Mouse (Mus musculus) stomach, embryonic 15.5 days (tissue): ENCODE data around the gene Bnc1. TPM values are rescaled to one million over a fixed set of nuclear protein-coding genes. Genes with fewer than 3 reads are reported as not detected.

Experiments used
- ATAC-seq: fragments of 200-750 bp; cut with Nextera tagmentation; 2 replicates; pipeline ENCODE4 v1.8.0; 2017; ENCODE audit warnings: low read depth, moderate number of reproducible peaks, moderate TSS enrichment; ENCODE audit not compliant: insufficient read depth, low FRiP score
- H3K27ac ChIP-seq: fragments of 300-500 bp; sonication (generic); 2 replicates; pipeline ENCODE4 v1.5.1; 2015; ENCODE audit warnings: mild to moderate bottlenecking, inconsistent platforms
- H3K27me3 ChIP-seq: fragments of 300-500 bp; sonication (generic); replicated peaks from 2 replicates; pipeline ENCODE4 v1.6.1; 2015; ENCODE audit warnings: inconsistent platforms
- H3K36me3 ChIP-seq: fragments of 300-500 bp; sonication (generic); 2 replicates; pipeline ENCODE4 v1.6.1; 2015; ENCODE audit warnings: inconsistent platforms
- H3K4me1 ChIP-seq: fragments of 300-500 bp; sonication (generic); 2 replicates; pipeline ENCODE4 v1.6.1; 2015; ENCODE audit warnings: inconsistent platforms
- H3K4me2 ChIP-seq: fragments of 300-500 bp; sonication (generic); 2 replicates; pipeline ENCODE4 v1.6.1; 2015; ENCODE audit warnings: mild to moderate bottlenecking, inconsistent platforms
- H3K4me3 ChIP-seq: fragments of 300-500 bp; sonication (generic); replicated peaks from 2 replicates; pipeline ENCODE4 v1.5.1; 2015; ENCODE audit warnings: inconsistent platforms
- H3K9ac ChIP-seq: fragments of 300-500 bp; sonication (generic); 2 replicates; pipeline ENCODE4 v1.6.1; 2015; ENCODE audit warnings: inconsistent platforms
- H3K9me3 ChIP-seq: fragments of 300-500 bp; sonication (generic); 2 replicates; pipeline ENCODE4 v1.6.1; 2016; ENCODE audit warnings: inconsistent platforms
- WGBS: fragments of 180-500 bp; shearing (Covaris S2); methylation state at CpG from one replicate; pipeline ENCODE4 v1.1.7; 2015; 5-methylcytosine and 5-hydroxymethylcytosine counted together
- polyA plus RNA-seq: library from polyadenylated mRNA; unstranded; fragments of >200 nt; fragmentation: Nextera tagmentation; extraction: Ambion mirVana; gene quantifications from 2 replicates; pipeline ENCODE4 v1.2.1, GENCODE M21; 2015

The Bnc1 gene
- polyA plus RNA-seq, 1 experiment from 2014 or later = 4.0 TPM

DNA sequence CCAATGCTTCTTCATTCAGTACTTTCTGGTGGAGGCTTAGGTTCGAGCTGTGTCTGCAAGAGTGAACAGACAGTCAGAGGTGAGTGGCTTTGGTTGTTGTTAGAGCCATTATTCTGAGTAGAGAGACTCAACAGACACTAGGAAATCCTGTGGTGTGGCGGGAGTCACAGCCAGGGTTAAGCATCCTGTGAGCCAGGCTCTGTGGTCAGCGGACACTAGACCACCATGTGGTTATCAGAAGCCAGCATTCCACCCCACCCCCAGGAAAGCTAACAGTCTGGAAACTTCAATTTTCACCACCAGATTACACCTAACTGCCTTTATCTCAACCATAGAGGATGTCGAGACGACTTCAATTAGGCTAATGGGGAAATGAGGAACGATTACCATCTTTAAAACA lies 23.1 kb downstream of the Bnc1 start:
- no peaks in the 10 kb centered on the region for H3K4me1 ChIP-seq
- ATAC-seq = no peak
- H3K4me3 ChIP-seq = no peak overlapping the region
- 80% methylated on average over 6 of the region's 6 CpGs for WGBS
- H3K27ac ChIP-seq = no peak overlapping the region
- H3K9ac ChIP-seq = no peak overlapping the region
- H3K36me3 ChIP-seq = no peaks in the 10 kb centered on the region
- no peak overlapping the region for H3K4me2 ChIP-seq
- no peaks in the 10 kb centered on the region for H3K9me3 ChIP-seq
- no peaks in the 10 kb centered on the region for H3K27me3 ChIP-seq

DNA sequence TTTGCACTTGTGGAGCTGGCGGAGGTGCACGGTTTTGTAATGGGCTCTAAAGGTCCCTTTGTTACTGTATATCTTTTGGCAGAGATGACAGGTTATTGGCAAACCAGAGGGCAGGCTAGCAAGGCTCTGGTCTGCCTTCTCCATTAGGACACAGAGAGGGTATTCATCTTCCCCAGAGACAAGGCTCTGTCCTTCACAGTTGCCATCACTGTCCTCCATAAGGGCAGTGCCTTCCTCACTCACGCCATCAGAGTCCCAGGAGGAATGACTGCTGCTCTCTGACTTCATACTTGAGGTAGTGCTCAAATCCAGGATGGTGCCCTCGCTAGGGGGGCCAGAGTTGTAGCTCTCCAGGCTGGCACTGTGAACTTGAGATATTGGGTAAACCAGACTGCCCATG lies 23.6 kb downstream of the Bnc1 start:
- H3K9me3 ChIP-seq = no peaks in the 10 kb centered on the region
- H3K27ac ChIP-seq = no peak overlapping the region
- no peak overlapping the region for H3K9ac ChIP-seq
- H3K4me1 ChIP-seq = no peaks in the 10 kb centered on the region
- H3K4me3 ChIP-seq = no peak overlapping the region
- H3K36me3 ChIP-seq = no peaks in the 10 kb centered on the region
- WGBS = 74% methylated on average over 4 of the region's 4 CpGs
- no peak overlapping the region for H3K4me2 ChIP-seq
- ATAC-seq = no peak
- H3K27me3 ChIP-seq = no peaks in the 10 kb centered on the region

- Histone ChIP-seq H3K36me3 (no peaks in the 10 kb centered on the region), H3K4me3 (no peak overlapping the region), H3K4me2 (no peak overlapping the region), H3K27ac (no peak overlapping the region), H3K9me3 (no peaks in the 10 kb centered on the region), H3K9ac (no peak overlapping the region), H3K27me3 (no peaks in the 10 kb centered on the region), H3K4me1 (no peaks in the 10 kb centered on the region)
- 80% methylated on average over 5 of the region's 5 CpGs for WGBS
- no peak for ATAC-seq
Observed at GRCm38 (mm10) chr7:81966195-81966594, 25.9 kb downstream of the Bnc1 start.

DNA sequence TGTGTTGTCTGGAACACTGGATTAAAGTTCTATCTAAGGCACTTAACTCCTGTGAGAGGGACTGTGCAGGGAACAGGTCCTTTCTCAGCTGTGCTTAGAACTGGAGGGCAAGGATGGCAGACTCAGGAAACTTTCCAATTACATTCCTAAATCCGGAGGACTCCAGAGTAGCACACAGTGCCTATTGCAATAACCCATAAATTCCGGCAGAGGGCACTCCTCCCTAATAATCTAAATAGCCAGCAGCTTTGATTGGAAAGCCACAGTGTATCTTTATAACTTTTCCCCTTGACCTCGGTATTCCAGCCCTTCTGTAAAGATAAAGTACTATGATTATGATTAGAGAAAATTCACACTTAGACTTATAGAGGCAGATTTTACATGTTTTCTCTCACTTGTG lies 32.4 kb downstream of the Bnc1 start:
- H3K27me3 ChIP-seq = no peaks in the 10 kb centered on the region; the same call in 1 of the 2 replicates
- no peaks in the 10 kb centered on the region for H3K9me3 ChIP-seq
- WGBS = under 1% methylated on average over 3 of the region's 3 CpGs
- no peaks in the 10 kb centered on the region for H3K36me3 ChIP-seq
- H3K27ac ChIP-seq = no peak overlapping the region
- H3K4me3 ChIP-seq = no peak overlapping the region
- H3K4me1 ChIP-seq = no peaks in the 10 kb centered on the region
- ATAC-seq = no peak
- H3K4me2 ChIP-seq = no peak overlapping the region
- no peak overlapping the region for H3K9ac ChIP-seq

DNA sequence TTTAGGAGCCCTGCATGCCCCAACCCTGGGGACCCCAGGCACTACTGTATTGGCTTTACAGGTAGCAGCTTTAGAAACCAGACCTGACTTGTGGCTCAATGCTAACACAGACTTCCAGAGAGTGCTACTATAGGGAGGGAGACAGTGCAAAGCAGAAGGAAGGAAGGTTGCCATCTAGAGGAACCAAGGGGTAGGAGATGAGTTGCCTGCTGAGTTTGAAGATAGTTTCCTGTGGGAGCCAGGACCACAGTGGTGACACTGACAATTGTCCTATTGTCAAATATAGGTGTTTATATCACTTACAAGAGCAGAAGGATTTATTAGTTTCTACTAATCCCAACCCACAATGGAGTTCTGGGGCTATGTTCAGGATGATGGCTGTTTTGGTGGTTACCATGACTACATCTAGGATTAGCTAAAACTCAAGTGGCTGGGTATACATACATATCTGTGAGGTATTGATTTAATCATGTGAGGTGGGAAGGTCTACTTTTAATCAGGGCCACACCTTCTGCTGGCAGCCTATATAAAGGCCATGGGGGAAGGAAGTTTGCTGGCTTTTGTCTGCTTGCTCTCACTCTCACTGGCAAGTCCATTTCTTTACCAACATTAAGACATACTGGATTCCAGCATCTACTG lies 37.8 kb downstream of the Bnc1 start:
- ATAC-seq = peak; percentile 47
- Histone ChIP-seq H3K36me3 (no peaks in the 10 kb centered on the region), H3K9ac (no peak overlapping the region), H3K27ac (no peak overlapping the region), H3K27me3 (no peaks in the 10 kb centered on the region; the same call in 1 of the 2 replicates), H3K4me2 (no peak overlapping the region), H3K4me3 (no peak overlapping the region), H3K9me3 (no peaks in the 10 kb centered on the region), H3K4me1 (no peaks in the 10 kb centered on the region)

DNA sequence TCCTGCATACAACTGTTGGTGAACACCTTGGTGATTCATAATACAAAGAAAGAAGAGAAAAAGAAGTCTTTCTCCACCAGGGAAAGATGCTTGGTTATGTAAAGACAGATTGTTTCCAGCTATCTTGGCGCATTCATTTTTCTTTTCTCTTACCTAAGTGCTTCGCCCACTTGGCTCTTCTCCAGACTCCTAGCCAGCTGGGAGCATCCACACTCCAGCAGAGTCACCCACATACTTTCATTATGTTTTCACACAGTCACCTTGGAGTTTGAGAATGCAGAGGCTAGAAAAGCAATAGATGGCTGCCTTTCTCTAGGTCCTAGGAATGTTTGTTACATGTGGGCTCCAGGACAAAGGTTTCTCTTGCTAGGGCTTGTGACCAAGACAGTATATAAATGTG lies 41.6 kb downstream of the Bnc1 start:
- Histone ChIP-seq H3K36me3 (no peaks in the 10 kb centered on the region), H3K4me3 (no peak overlapping the region), H3K4me1 (no peaks in the 10 kb centered on the region), H3K9me3 (no peaks in the 10 kb centered on the region), H3K27ac (no peak overlapping the region), H3K27me3 (no peaks in the 10 kb centered on the region), H3K9ac (no peak overlapping the region), H3K4me2 (no peak overlapping the region)
- WGBS = 72% methylated on average over 2 of the region's 2 CpGs
- no peak for ATAC-seq

GRCm38 (mm10) chr7:81945398-81945797 lies 46.7 kb downstream of the Bnc1 start:
- WGBS = 34% methylated on average over 4 of the region's 4 CpGs
- Histone ChIP-seq H3K27ac (no peak overlapping the region), H3K4me2 (no peak overlapping the region), H3K9ac (no peak overlapping the region), H3K27me3 (no peaks in the 10 kb centered on the region), H3K36me3 (no peaks in the 10 kb centered on the region), H3K4me1 (no peaks in the 10 kb centered on the region), H3K4me3 (no peak overlapping the region), H3K9me3 (no peaks in the 10 kb centered on the region)
- no peak for ATAC-seq

- no peaks in the 10 kb centered on the region for H3K9me3 ChIP-seq
- H3K9ac ChIP-seq = no peak overlapping the region
- no peak overlapping the region for H3K27ac ChIP-seq
- peak overlapping the region; percentile 73 for H3K4me3 ChIP-seq
- no peak; the same call in 1 of the 2 replicates for ATAC-seq
- H3K4me2 ChIP-seq = peak overlapping the region; percentile 89
- no peaks in the 10 kb centered on the region for H3K4me1 ChIP-seq
- 5% methylated on average over 5 of the region's 5 CpGs for WGBS
- H3K36me3 ChIP-seq = no peaks in the 10 kb centered on the region
- H3K27me3 ChIP-seq = no peaks in the 10 kb centered on the region
Observed at GRCm38 (mm10) chr7:81934806-81935205, 57.3 kb downstream of the Bnc1 start.

GRCm38 (mm10) chr7:81934267-81934745 lies 57.8 kb downstream of the Bnc1 start, which contains the start of gene Hdgfl3:
Hdgfl3 (minus strand) TSS chr7:81934473.
- no peaks in the 10 kb centered on the region for H3K9me3 ChIP-seq
- H3K27ac ChIP-seq = peak within 1 kb of the TSS; percentile 86
- H3K36me3 ChIP-seq = no peaks in the 10 kb centered on the region
- under 1% methylated on average over 49 of the region's 63 CpGs for WGBS
- H3K27me3 ChIP-seq = no peaks in the 10 kb centered on the region
- H3K4me3 ChIP-seq = peak within 1 kb of the TSS; percentile 73
- peak within 1 kb of the TSS; percentile 75 for H3K9ac ChIP-seq
- peak; percentile 85 for ATAC-seq
- no peaks in the 10 kb centered on the region for H3K4me1 ChIP-seq
- H3K4me2 ChIP-seq = peak within 1 kb of the TSS; percentile 89

DNA sequence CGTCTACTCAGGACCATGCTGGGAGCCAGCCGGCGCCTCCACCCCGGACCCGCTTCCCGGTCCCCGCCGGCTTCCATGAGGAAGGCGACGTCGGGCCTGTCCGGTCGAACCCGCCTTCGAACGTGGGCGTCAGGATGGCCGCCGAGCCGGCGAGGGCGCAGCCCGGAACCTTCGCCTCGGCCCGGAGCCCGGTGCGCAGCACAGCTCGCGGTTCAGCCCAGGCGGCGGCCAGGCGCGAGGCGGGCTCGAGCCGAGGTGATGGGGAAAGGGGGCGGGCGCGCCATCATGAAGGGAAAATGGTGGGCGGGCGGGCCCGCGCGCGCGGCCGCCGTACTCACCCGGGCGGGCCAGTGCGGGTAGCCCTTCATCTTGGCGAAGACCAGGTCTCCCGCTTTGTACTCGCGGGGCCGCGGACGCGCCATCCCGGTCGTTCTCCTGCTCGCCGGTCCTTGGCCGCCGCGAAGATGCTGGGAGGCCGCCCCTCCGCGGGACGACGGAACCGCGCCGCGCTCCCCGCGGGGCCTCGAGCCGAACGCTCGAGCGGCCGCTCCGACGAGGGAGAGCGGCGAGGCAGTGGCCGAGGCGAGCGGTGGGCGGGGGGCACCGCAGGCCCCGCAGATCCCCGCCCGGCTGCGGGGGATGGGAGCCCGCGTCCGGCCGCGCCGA lies 58.4 kb downstream of the Bnc1 start:
- Histone ChIP-seq H3K27ac (peak overlapping the region; percentile 86), H3K4me2 (peak overlapping the region; percentile 89), H3K4me3 (peak overlapping the region; percentile 73), H3K27me3 (no peaks in the 10 kb centered on the region), H3K36me3 (no peaks in the 10 kb centered on the region), H3K9ac (peak overlapping the region; percentile 75), H3K4me1 (no peaks in the 10 kb centered on the region), H3K9me3 (no peaks in the 10 kb centered on the region)
- ATAC-seq = peak; percentile 72
- under 1% methylated on average over 100 of the region's 103 CpGs for WGBS

GRCm38 (mm10) chr7:81933061-81933600 lies 59.0 kb downstream of the Bnc1 start:
- Histone ChIP-seq H3K27me3 (no peaks in the 10 kb centered on the region), H3K36me3 (no peaks in the 10 kb centered on the region), H3K27ac (peak overlapping the region; percentile 86; the same call in 1 of the 2 replicates), H3K9ac (peak overlapping the region; percentile 75), H3K4me1 (no peaks in the 10 kb centered on the region), H3K4me3 (peak overlapping the region; percentile 73), H3K9me3 (no peaks in the 10 kb centered on the region), H3K4me2 (peak overlapping the region; percentile 89)
- peak; percentile 8; the same call in 1 of the 2 replicates for ATAC-seq
- WGBS = 7% methylated on average over 23 of the region's 23 CpGs

DNA sequence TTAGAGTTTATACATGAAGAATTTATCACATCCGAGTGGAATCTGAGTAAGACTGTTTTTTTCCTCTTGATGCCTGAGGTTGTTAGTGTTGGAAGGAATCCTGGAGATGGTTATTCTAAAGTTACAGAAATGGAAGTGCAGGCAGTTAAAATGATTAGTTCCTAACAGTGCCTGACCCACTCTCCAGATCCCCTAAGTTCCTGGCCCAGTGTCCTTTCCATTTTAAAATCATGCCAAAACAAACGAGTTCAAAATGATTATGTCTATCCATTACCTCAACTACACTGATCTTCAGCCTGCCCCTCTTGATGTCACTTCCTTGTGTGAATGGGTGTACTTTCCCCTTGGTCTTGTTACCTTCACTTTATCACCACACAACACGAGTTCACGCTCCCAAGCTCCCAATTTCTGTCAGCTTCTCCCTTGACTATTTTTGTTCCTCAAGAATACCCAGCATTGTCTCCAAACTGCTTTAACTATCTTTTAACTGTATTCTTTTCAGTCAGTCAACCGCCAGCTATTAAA lies 59.5 kb downstream of the Bnc1 start:
- WGBS = 34% methylated on average over 5 of the region's 5 CpGs
- no peak for ATAC-seq
- no peaks in the 10 kb centered on the region for H3K9me3 ChIP-seq
- no peak overlapping the region for H3K27ac ChIP-seq
- peak overlapping the region; percentile 89 for H3K4me2 ChIP-seq
- peak overlapping the region; percentile 73 for H3K4me3 ChIP-seq
- no peaks in the 10 kb centered on the region for H3K27me3 ChIP-seq
- H3K4me1 ChIP-seq = no peaks in the 10 kb centered on the region
- H3K9ac ChIP-seq = peak overlapping the region; percentile 75; the same call in 1 of the 2 replicates
- no peaks in the 10 kb centered on the region for H3K36me3 ChIP-seq
